Mouse (Mus musculus) midbrain, embryonic 14.5 days (tissue): ENCODE measurements at regions not wholly inside any gene's neighbourhood (a gene's known extent, or its start where the extent isn't known, plus 50 kb on each side); places are given as distances from the start of the nearest gene placed in this dataset.
"Not testable (repeated sequence)": the region's sequence is repeated elsewhere in the genome, so short reads cannot be mapped to it uniquely, and the experiment has no call there.

Experiments used
- ATAC-seq: fragments of 200-750 bp; cut with Nextera tagmentation; 2 replicates; pipeline ENCODE4 v1.8.0; 2017; ENCODE audit warnings: moderate number of reproducible peaks, moderate library complexity; ENCODE audit not compliant: low FRiP score, low TSS enrichment
- DNase-seq: peaks from one replicate; pipeline ENCODE4 v3.0.0-alpha.2; 2015
- H3K27ac ChIP-seq: fragments of 300-500 bp; sonication (generic); replicated peaks from 2 replicates; pipeline ENCODE4 v1.5.1; 2014; ENCODE audit warnings: mild to moderate bottlenecking, low read depth, low read length, moderate library complexity
- H3K27me3 ChIP-seq: fragments of 300-500 bp; sonication (generic); 2 replicates; pipeline ENCODE4 v1.6.1; 2014; ENCODE audit warnings: low read length, control low read depth, mixed read lengths; ENCODE audit not compliant: control insufficient read depth, insufficient read depth
- H3K36me3 ChIP-seq: fragments of 300-500 bp; sonication (generic); 2 replicates; pipeline ENCODE4 v1.6.1; 2014; ENCODE audit warnings: low read length, control low read depth; ENCODE audit not compliant: control insufficient read depth, insufficient read depth
- H3K4me1 ChIP-seq: fragments of 300-500 bp; sonication (generic); 2 replicates; pipeline ENCODE4 v1.6.1; 2014; ENCODE audit warnings: mild to moderate bottlenecking, antibody characterized with exemption, low read length, control low read depth; ENCODE audit not compliant: control insufficient read depth, insufficient read depth
- H3K4me2 ChIP-seq: fragments of 300-500 bp; sonication (generic); 2 replicates; pipeline ENCODE4 v1.6.1; 2014; ENCODE audit warnings: mild to moderate bottlenecking, low read length, moderate library complexity
- H3K4me3 ChIP-seq: fragments of 300-500 bp; sonication (generic); replicated peaks from 2 replicates; pipeline ENCODE4 v1.5.1; 2014; ENCODE audit warnings: low read depth, low read length
- H3K9ac ChIP-seq: fragments of 300-500 bp; sonication (generic); replicated peaks from 2 replicates; pipeline ENCODE4 v1.6.1; 2014; ENCODE audit warnings: mild to moderate bottlenecking, low read length, moderate library complexity
- H3K9me3 ChIP-seq: fragments of 300-500 bp; sonication (generic); 2 replicates; pipeline ENCODE4 v1.6.1; 2016; ENCODE audit warnings: low read length, control low read depth, mixed read lengths; ENCODE audit not compliant: control insufficient read depth
- WGBS: fragments of 180-500 bp; shearing (Covaris S2); extraction: QIAGEN DNeasy Blood & Tissue Kit; methylation state at CpG from one replicate; pipeline ENCODE4 v1.1.7; 2014; 5-methylcytosine and 5-hydroxymethylcytosine counted together

DNA sequence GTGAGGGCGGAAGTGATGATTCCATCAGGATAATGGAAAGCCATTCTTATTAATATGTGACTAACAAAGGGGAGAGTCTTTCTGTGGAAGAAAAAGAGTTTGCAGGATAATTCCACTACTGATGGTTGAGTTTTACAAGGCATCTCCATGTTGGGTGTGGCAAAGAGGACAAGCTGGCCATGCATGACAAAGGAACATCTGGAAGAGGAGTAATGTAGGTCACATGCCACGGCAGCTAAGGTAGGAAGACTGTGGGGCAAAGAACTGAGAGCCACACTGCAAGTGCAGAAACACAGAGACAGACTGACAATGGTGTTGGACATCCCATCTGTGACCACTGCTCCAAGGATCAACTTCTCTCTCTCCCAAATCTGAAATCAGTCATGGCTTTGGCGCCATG, 196.4 kb upstream of the Gdi2 start:
- ATAC-seq (no peak), DNase-seq (no peak)
- Histone ChIP-seq H3K27me3 (no peaks in the 10 kb centered on the region), H3K4me3 (no peak overlapping the region), H3K27ac (no peak overlapping the region), H3K36me3 (no peaks in the 10 kb centered on the region), H3K4me1 (no peaks in the 10 kb centered on the region), H3K9ac (no peak overlapping the region), H3K9me3 (peaks cover 16% of the 10 kb centered on the region), H3K4me2 (no peak overlapping the region)
- 75% methylated on average over 3 of the region's 3 CpGs for WGBS

DNA sequence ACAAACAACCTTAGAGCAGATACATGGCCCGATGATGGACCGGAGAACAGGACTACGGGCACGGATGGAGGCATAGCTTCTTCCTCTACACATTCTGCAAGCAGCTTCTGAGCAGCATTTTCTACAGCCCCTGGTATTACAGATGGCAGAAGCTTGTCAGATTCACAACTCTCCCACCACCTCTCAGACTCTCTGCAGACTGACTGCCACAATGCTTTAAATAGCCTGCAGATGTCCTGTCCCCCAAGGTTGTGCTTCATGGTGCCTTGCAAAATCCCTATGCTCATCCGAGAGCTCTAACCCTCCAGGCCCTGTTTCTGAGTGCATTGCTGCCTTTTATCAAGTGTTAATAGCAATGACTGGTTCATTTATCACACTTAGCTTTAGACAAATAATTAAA, 194.3 kb upstream of the Gdi2 start:
- WGBS = 89% methylated on average over 5 of the region's 5 CpGs
- ATAC-seq (no peak), DNase-seq (no peak)
- Histone ChIP-seq H3K27ac (no peak overlapping the region), H3K27me3 (no peaks in the 10 kb centered on the region), H3K36me3 (no peaks in the 10 kb centered on the region), H3K4me2 (no peak overlapping the region), H3K9ac (no peak overlapping the region), H3K4me1 (no peaks in the 10 kb centered on the region), H3K4me3 (no peak overlapping the region), H3K9me3 (peaks cover 11% of the 10 kb centered on the region)

DNA sequence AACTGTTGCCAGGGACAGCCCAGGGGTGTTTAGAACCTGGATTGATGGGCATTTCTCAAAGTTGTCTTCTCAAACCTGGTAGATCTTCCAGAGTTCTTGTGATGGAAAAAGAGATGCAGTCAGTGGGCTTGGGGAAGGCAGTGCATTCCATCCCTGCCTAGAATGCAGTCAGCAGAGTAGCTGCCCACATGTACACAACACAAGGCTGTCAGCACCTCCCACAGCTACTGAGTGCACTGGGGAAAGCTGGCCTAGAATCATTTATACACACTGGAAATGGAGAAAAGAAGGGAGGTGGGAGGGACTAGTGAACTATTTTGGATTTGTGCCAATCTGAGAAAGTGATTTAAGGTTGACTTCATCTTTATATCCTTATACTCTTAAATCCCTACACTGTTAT, 183.0 kb upstream of the Gdi2 start:
- not testable (repeated sequence) for DNase-seq

DNA sequence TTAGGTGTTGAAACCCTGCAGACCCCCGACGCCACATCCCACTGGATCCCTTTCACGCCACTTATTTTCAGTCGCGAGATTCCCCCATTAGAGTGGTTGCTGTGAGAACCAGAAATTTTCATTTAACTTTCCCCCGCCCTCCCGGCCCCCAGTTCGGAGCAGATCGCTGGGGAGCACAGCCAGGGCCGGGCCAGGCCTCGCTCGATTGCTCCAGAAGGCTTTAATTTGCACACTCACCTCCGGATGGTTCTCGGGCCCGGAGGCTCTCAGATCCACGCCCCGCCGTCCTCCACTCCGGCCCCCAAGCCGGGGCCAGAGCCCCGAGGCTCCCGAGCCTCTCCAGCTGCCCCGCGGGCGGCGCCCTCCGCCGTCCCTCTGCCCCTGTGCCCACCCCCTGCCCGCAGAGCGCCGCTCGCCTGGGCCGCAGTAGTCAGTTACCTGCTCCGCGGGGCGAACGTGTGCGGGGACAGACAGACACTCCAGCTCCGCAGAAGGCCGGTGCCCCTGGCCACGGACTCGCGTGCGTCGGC, 179.7 kb upstream of the Gdi2 start:
- no peak overlapping the region for H3K27ac ChIP-seq
- H3K9me3 ChIP-seq = no peaks in the 10 kb centered on the region
- H3K4me2 ChIP-seq = peak overlapping the region; percentile 85
- H3K27me3 ChIP-seq = peaks cover 30% of the 10 kb centered on the region
- peak overlapping the region; percentile 45 for H3K4me3 ChIP-seq
- DNase-seq (peak; percentile 0), ATAC-seq (no peak)
- no peak overlapping the region for H3K9ac ChIP-seq
- peaks cover 10% of the 10 kb centered on the region; the same call in 1 of the 2 replicates for H3K4me1 ChIP-seq
- H3K36me3 ChIP-seq = no peaks in the 10 kb centered on the region
- WGBS = 2% methylated on average over 45 of the region's 45 CpGs

More for the DNA sequence above, 183.0 kb upstream of the Gdi2 start:
- not testable (repeated sequence) for H3K9me3 ChIP-seq, H3K4me3 ChIP-seq, H3K36me3 ChIP-seq, H3K4me2 ChIP-seq, H3K4me1 ChIP-seq, ATAC-seq, H3K27ac ChIP-seq, H3K9ac ChIP-seq
- H3K27me3 ChIP-seq = peaks cover 19% of the 10 kb centered on the region

DNA sequence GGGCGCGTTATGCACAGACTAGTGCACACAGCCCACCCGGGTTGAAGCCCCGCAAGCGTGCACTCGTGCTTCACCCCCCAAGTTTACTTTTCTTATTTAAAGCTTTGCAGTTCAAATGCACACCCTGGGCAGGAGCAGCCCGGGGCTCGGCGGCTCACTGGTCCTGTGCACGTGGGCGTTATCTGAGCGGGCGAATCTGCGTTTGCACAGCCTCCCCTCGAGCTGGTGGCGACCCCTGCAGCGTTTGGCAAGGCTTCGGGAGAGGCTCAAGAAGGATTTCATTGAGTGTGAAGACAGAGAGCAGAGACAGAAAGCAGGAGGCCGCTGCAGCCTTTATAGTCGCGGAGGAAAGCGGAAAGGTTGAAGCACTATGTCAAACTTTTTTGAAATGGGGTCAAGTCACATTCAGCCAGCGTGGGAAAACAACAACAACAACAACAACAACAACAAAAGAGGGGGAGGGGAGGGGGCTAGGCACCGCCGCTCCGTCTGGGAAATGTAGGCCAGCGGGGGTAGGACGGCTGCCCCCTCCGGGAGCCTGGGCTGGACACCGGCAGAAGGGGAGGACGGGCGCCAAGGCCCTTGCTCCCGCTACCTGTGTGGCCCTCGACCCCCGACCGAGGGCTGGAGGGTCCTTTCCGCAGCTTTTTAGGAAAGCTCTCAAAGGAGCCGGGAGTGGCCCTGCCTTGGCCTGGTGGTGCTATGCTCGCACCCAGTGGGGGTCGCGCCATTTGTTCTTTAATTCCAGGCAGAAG, 178.7 kb upstream of the Gdi2 start:
- Histone ChIP-seq H3K27me3 (peaks cover 30% of the 10 kb centered on the region), H3K4me2 (peak overlapping the region; percentile 85), H3K4me3 (peak overlapping the region; percentile 45), H3K9ac (no peak overlapping the region), H3K4me1 (peaks cover 10% of the 10 kb centered on the region; the same call in 1 of the 2 replicates), H3K36me3 (no peaks in the 10 kb centered on the region), H3K9me3 (no peaks in the 10 kb centered on the region), H3K27ac (no peak overlapping the region)
- WGBS = under 1% methylated on average over 41 of the region's 41 CpGs
- DNase-seq = peak; percentile 27
- no peak; the same call in 1 of the 2 replicates for ATAC-seq

DNA sequence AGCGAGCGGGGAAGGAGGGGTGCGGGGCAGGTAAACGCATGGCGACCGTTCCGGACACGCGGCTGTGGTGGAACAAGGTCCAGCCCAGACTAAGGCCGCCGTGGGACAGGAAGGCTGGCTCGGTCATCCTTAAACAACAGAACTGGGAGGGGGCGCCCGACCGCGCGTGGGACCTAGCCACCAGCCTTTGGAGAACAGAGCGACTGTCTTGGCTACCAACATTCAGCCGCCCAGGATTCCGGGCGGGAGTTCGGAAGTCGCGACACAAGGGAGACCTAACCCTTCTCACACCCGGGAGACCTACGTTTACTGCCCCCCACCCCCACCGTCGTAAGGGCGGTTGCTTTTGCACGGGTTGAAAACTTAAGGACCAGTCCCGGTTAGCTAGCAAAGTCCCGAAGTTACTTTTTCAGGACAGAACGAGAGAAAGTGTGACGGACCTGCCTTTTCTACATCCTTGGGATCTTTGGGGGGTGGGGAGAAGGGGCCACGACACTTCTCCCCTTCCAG, 178.1 kb upstream of the Gdi2 start:
- not testable (repeated sequence) for ATAC-seq, H3K36me3 ChIP-seq, H3K9me3 ChIP-seq, H3K9ac ChIP-seq, H3K27ac ChIP-seq, H3K4me1 ChIP-seq
- 1% methylated on average over 35 of the region's 35 CpGs for WGBS
- Histone ChIP-seq H3K4me3 (peak overlapping the region; percentile 45), H3K4me2 (peak overlapping the region; percentile 85), H3K27me3 (peaks cover 30% of the 10 kb centered on the region)
- DNase-seq = peak; percentile 17

DNA sequence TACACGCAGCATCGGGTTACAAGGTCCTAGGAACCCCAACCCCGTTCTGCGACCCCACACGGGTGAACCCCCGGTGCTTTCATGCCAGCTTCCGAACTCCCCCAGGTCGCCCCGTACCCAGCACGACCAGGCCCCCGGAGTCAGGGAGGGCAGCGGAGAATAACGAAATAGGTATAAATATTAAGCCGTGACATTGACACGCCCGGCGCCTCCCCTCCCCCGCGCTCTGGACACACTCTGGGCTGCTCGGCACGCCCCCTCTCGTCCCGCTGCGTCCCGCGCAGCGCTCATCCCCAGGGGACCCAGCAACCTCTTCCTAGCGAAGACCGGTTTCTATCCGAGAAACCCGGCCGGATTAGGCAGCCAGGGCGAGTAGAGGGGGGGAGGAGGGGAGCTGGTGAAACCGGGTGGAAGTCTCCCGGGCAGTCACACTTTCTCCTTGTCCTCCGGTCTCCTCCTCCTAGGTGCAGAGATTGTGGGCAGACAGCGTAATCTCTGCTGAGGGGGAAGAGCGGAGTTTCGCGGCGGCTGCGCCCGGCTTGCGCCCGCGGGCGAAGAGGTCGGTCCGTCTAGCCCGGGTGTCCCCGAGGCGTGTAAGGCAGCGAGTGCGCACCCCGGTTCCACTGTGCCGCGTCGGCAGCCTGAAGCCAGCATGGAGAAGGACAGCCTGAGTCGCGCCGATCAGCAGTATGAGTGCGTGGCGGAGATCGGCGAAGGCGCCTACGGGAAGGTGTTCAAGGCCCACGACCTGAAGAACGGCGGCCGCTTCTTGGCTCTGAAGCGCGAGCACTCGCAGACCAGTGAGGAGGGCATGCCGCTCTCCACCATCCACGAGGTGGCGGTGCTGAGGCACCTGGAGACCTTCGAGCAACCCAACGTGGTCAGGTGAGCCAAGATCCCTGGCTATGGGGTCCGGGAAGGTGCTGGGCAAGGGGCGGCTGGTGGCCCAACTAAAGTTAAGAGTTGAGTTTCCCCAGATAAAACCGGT, 177.1 kb upstream of the Gdi2 start:
- peak; percentile 74 for ATAC-seq

DNA sequence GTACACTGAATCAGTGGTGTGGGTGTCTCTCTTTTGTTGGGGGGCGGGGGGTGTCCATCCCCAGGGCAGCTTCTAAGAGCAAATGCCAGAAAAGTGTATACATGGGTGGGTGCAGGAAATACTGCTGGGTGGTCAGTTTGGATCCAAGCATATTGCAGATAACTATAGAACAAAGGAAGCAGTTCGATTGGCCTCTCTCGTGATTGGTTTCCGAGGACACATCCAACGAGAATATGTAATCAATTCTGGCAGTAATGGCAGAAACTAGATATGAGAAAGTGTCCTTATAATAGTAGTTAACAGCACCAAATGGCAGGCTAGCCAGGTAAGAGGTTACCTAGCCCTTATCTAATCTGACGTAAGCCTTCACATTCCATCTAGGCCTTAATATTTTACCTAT, 165.2 kb upstream of the Gdi2 start:
- ATAC-seq = no peak
- H3K4me3 ChIP-seq = no peak overlapping the region
- no peak overlapping the region for H3K9ac ChIP-seq
- no peak overlapping the region for H3K27ac ChIP-seq
- no peaks in the 10 kb centered on the region for H3K27me3 ChIP-seq
- H3K9me3 ChIP-seq = no peaks in the 10 kb centered on the region
- 75% methylated on average over 6 of the region's 6 CpGs for WGBS
- H3K4me2 ChIP-seq = no peak overlapping the region
- H3K4me1 ChIP-seq = no peaks in the 10 kb centered on the region
- no peaks in the 10 kb centered on the region for H3K36me3 ChIP-seq
- DNase-seq = peak; percentile 8

More for the DNA sequence above, 177.1 kb upstream of the Gdi2 start:
- Histone ChIP-seq H3K9me3 (no peaks in the 10 kb centered on the region), H3K4me1 (peaks cover 10% of the 10 kb centered on the region; the same call in 1 of the 2 replicates), H3K27me3 (peaks cover 30% of the 10 kb centered on the region), H3K4me2 (peak overlapping the region; percentile 85), H3K36me3 (no peaks in the 10 kb centered on the region), H3K9ac (peak overlapping the region; percentile 36), H3K4me3 (peak overlapping the region; percentile 45), H3K27ac (no peak overlapping the region)
- DNase-seq = peak; percentile 66
- WGBS = 1% methylated on average over 82 of the region's 82 CpGs
